Mouse (Mus musculus) forebrain, embryonic 16.5 days (tissue): Measurements from ENCODE around the gene Lmntd1. TPM values are rescaled to one million over a fixed set of nuclear protein-coding genes. Genes with fewer than 3 reads are reported as not detected.

Experiments
- ATAC-seq: fragments of 200-750 bp; cut with Nextera tagmentation; 2 replicates; pipeline ENCODE4 v1.8.0; 2017; ENCODE audit warnings: mild to moderate bottlenecking, moderate library complexity
- H3K27ac ChIP-seq: fragments of 300-500 bp; sonication (generic); 2 replicates; pipeline ENCODE4 v1.5.1; 2014; ENCODE audit warnings: low read length, control low read depth
- H3K27me3 ChIP-seq: fragments of 300-500 bp; sonication (generic); replicated peaks from 2 replicates; pipeline ENCODE4 v1.6.1; 2014; ENCODE audit warnings: low read length; ENCODE audit not compliant: control insufficient read depth, insufficient read depth
- H3K36me3 ChIP-seq: fragments of 300-500 bp; sonication (generic); 2 replicates; pipeline ENCODE4 v1.6.1; 2014; ENCODE audit not compliant: control insufficient read depth, insufficient read depth
- H3K4me1 ChIP-seq: fragments of 300-500 bp; sonication (generic); replicated peaks from 2 replicates; pipeline ENCODE4 v1.6.1; 2014; ENCODE audit warnings: low read length; ENCODE audit not compliant: control insufficient read depth, insufficient read depth
- H3K4me2 ChIP-seq: fragments of 300-500 bp; sonication (generic); 2 replicates; pipeline ENCODE4 v1.6.1; 2014; ENCODE audit warnings: mild to moderate bottlenecking, low read length, control low read depth
- H3K4me3 ChIP-seq: fragments of 300-500 bp; sonication (generic); replicated peaks from 2 replicates; pipeline ENCODE4 v1.5.1; 2014; ENCODE audit warnings: mild to moderate bottlenecking, low read length, control low read depth
- H3K9ac ChIP-seq: fragments of 300-500 bp; sonication (generic); replicated peaks from 2 replicates; pipeline ENCODE4 v1.6.1; 2014; ENCODE audit warnings: low read depth, low read length, control low read depth
- H3K9me3 ChIP-seq: fragments of 300-500 bp; sonication (generic); 2 replicates; pipeline ENCODE4 v1.6.1; 2016; ENCODE audit warnings: low read length; ENCODE audit not compliant: control insufficient read depth
- WGBS: fragments of 180-500 bp; shearing (Covaris S2); extraction: QIAGEN DNeasy Blood & Tissue Kit; methylation state at CpG from one replicate; pipeline ENCODE4 v1.1.7; 2014; 5-methylcytosine and 5-hydroxymethylcytosine counted together
- polyA plus RNA-seq: library from polyadenylated mRNA; unstranded; fragments of >200 nt; fragmentation: Nextera tagmentation; extraction: Ambion mirVana; gene quantifications from 2 replicates; pipeline ENCODE4 v1.2.1, GENCODE M21; 2015

Gene Lmntd1
- polyA plus RNA-seq, 1 experiment from 2014 or later = 0.73 TPM

GRCm38 (mm10) chr6:145372066-145372465 is 242.1 kb downstream of the Lmntd1 start:
- H3K27me3 ChIP-seq = no peaks in the 10 kb centered on the region
- H3K4me2 ChIP-seq = no peak overlapping the region
- 0 out of 2 replicates have a peak, but pooled peaks cover 2% of the 10 kb centered on the region for H3K4me1 ChIP-seq
- 57% methylated on average over 2 of the region's 2 CpGs for WGBS
- H3K9ac ChIP-seq = no peak overlapping the region
- H3K36me3 ChIP-seq = no peaks in the 10 kb centered on the region
- H3K9me3 ChIP-seq = no peaks in the 10 kb centered on the region
- no peak overlapping the region for H3K4me3 ChIP-seq
- no peak for ATAC-seq
- H3K27ac ChIP-seq = no peak overlapping the region

GRCm38 (mm10) chr6:145371586-145371985 is 242.5 kb downstream of the Lmntd1 start:
- H3K4me3 ChIP-seq = no peak overlapping the region
- H3K36me3 ChIP-seq = no peaks in the 10 kb centered on the region
- no peak overlapping the region for H3K4me2 ChIP-seq
- H3K9ac ChIP-seq = no peak overlapping the region
- 0 out of 2 replicates have a peak, but pooled peaks cover 2% of the 10 kb centered on the region for H3K4me1 ChIP-seq
- no peaks in the 10 kb centered on the region for H3K9me3 ChIP-seq
- H3K27me3 ChIP-seq = no peaks in the 10 kb centered on the region
- H3K27ac ChIP-seq = no peak overlapping the region
- ATAC-seq = no peak
- WGBS = 89% methylated on average over 4 of the region's 4 CpGs

- ATAC-seq = no peak
- Histone ChIP-seq H3K4me3 (no peak overlapping the region), H3K4me1 (no peaks in the 10 kb centered on the region), H3K9ac (no peak overlapping the region), H3K36me3 (no peaks in the 10 kb centered on the region), H3K9me3 (no peaks in the 10 kb centered on the region), H3K4me2 (no peak overlapping the region), H3K27ac (no peak overlapping the region), H3K27me3 (no peaks in the 10 kb centered on the region)
- 83% methylated on average over 3 of the region's 3 CpGs for WGBS
Observed at GRCm38 (mm10) chr6:145370302-145370701, 243.8 kb downstream of the Lmntd1 start.

GRCm38 (mm10) chr6:145369290-145369689 is 244.8 kb downstream of the Lmntd1 start:
- Histone ChIP-seq H3K4me1 (no peaks in the 10 kb centered on the region), H3K36me3 (no peaks in the 10 kb centered on the region), H3K9ac (no peak overlapping the region), H3K4me2 (no peak overlapping the region), H3K27me3 (no peaks in the 10 kb centered on the region), H3K27ac (no peak overlapping the region), H3K9me3 (no peaks in the 10 kb centered on the region), H3K4me3 (no peak overlapping the region)
- ATAC-seq = no peak
- 71% methylated on average over 4 of the region's 4 CpGs for WGBS

GRCm38 (mm10) chr6:145366488-145366887 is 247.6 kb downstream of the Lmntd1 start:
- Histone ChIP-seq H3K27ac (no peak overlapping the region), H3K9me3 (no peaks in the 10 kb centered on the region), H3K4me1 (no peaks in the 10 kb centered on the region), H3K4me2 (no peak overlapping the region), H3K36me3 (no peaks in the 10 kb centered on the region), H3K9ac (no peak overlapping the region), H3K27me3 (no peaks in the 10 kb centered on the region), H3K4me3 (no peak overlapping the region)
- no peak for ATAC-seq
- 93% methylated on average over 11 of the region's 11 CpGs for WGBS

GRCm38 (mm10) chr6:145363698-145364097 is 250.4 kb downstream of the Lmntd1 start:
- Histone ChIP-seq H3K4me1 (no peaks in the 10 kb centered on the region), H3K4me3 (no peak overlapping the region), H3K4me2 (no peak overlapping the region), H3K9me3 (no peaks in the 10 kb centered on the region), H3K27me3 (0 out of 2 replicates have a peak, but pooled peaks cover 6% of the 10 kb centered on the region), H3K27ac (no peak overlapping the region), H3K9ac (no peak overlapping the region), H3K36me3 (no peaks in the 10 kb centered on the region)
- 82% methylated on average over 7 of the region's 7 CpGs for WGBS
- no peak for ATAC-seq

GRCm38 (mm10) chr6:145361109-145361694 is 252.9 kb downstream of the Lmntd1 start:
- H3K27ac ChIP-seq = no peak overlapping the region
- no peak overlapping the region for H3K9ac ChIP-seq
- no peak for ATAC-seq
- 64% methylated on average over 12 of the region's 12 CpGs for WGBS
- 0 out of 2 replicates have a peak, but pooled peaks cover under 1% of the 10 kb centered on the region for H3K9me3 ChIP-seq
- no peak overlapping the region for H3K4me3 ChIP-seq
- H3K27me3 ChIP-seq = 0 out of 2 replicates have a peak, but pooled peaks cover 6% of the 10 kb centered on the region
- H3K4me1 ChIP-seq = 0 out of 2 replicates have a peak, but pooled peaks cover 3% of the 10 kb centered on the region
- no peaks in the 10 kb centered on the region for H3K36me3 ChIP-seq
- H3K4me2 ChIP-seq = no peak overlapping the region

- Histone ChIP-seq H3K4me1 (0 out of 2 replicates have a peak, but pooled peaks cover 3% of the 10 kb centered on the region), H3K9me3 (peaks cover 5% of the 10 kb centered on the region; the same call in 1 of the 2 replicates), H3K4me3 (no peak overlapping the region), H3K9ac (no peak overlapping the region), H3K36me3 (no peaks in the 10 kb centered on the region), H3K27ac (no peak overlapping the region), H3K27me3 (0 out of 2 replicates have a peak, but pooled peaks cover 6% of the 10 kb centered on the region), H3K4me2 (no peak overlapping the region)
- 33% methylated on average over 26 of the region's 26 CpGs for WGBS
- ATAC-seq = no peak
Observed at GRCm38 (mm10) chr6:145359470-145360430, 254.4 kb downstream of the Lmntd1 start.

- Histone ChIP-seq H3K4me2 (no peak overlapping the region), H3K27me3 (0 out of 2 replicates have a peak, but pooled peaks cover 6% of the 10 kb centered on the region), H3K9me3 (peaks cover 5% of the 10 kb centered on the region; the same call in 1 of the 2 replicates), H3K9ac (no peak overlapping the region), H3K27ac (no peak overlapping the region), H3K4me3 (no peak overlapping the region), H3K36me3 (no peaks in the 10 kb centered on the region), H3K4me1 (0 out of 2 replicates have a peak, but pooled peaks cover 3% of the 10 kb centered on the region)
- WGBS = 63% methylated on average over 9 of the region's 9 CpGs
- no peak for ATAC-seq
Observed at GRCm38 (mm10) chr6:145358001-145358400, 256.1 kb downstream of the Lmntd1 start.
